Mouse (Mus musculus) stomach, postnatal 0 days (tissue): Measurements from ENCODE around the gene C1galt1c1. TPM values are rescaled to one million over a fixed set of nuclear protein-coding genes. Genes with fewer than 3 reads are reported as not detected.

Experiments used
- ATAC-seq: fragments of 200-750 bp; cut with Nextera tagmentation; 2 replicates; pipeline ENCODE4 v1.8.0; 2017; ENCODE audit not compliant: low FRiP score, low TSS enrichment
- DNase-seq: peaks from one replicate; pipeline ENCODE4 v3.0.0-alpha.2; 2016; ENCODE audit warnings: low spot score
- H3K27ac ChIP-seq: fragments of 300-500 bp; sonication (generic); replicated peaks from 2 replicates; pipeline ENCODE4 v1.5.1; 2014; ENCODE audit warnings: mild to moderate bottlenecking, control low read depth
- H3K27me3 ChIP-seq: fragments of 300-500 bp; sonication (generic); 2 replicates; pipeline ENCODE4 v1.6.1; 2014; ENCODE audit warnings: low read length; ENCODE audit not compliant: control insufficient read depth, insufficient read depth
- H3K36me3 ChIP-seq: fragments of 300-500 bp; sonication (generic); 2 replicates; pipeline ENCODE4 v1.6.1; 2014; ENCODE audit warnings: low read length, mixed read lengths; ENCODE audit not compliant: control insufficient read depth, insufficient read depth
- H3K4me1 ChIP-seq: fragments of 300-500 bp; sonication (generic); replicated peaks from 2 replicates; pipeline ENCODE4 v1.6.1; 2014; ENCODE audit warnings: antibody characterized with exemption; ENCODE audit not compliant: control insufficient read depth, insufficient read depth
- H3K4me2 ChIP-seq: fragments of 300-500 bp; sonication (generic); replicated peaks from 2 replicates; pipeline ENCODE4 v1.6.1; 2014; ENCODE audit warnings: low read depth, mild to moderate bottlenecking, control low read depth, moderate library complexity
- H3K4me3 ChIP-seq: fragments of 300-500 bp; sonication (generic); 2 replicates; pipeline ENCODE4 v1.5.1; 2014; ENCODE audit warnings: low read depth, low read length, control low read depth
- H3K9ac ChIP-seq: fragments of 300-500 bp; sonication (generic); 2 replicates; pipeline ENCODE4 v1.6.1; 2014; ENCODE audit warnings: mild to moderate bottlenecking, low read length, control low read depth, mixed read lengths
- H3K9me3 ChIP-seq: fragments of 300-500 bp; sonication (generic); 2 replicates; pipeline ENCODE4 v1.6.1; 2016; ENCODE audit warnings: low read length; ENCODE audit not compliant: control insufficient read depth
- CTCF ChIP-seq: IDR thresholded peaks from 2 replicates; pipeline ENCODE4 v1.5.1; 2016; ENCODE audit warnings: antibody characterized with exemption, low read depth, mild to moderate bottlenecking, moderate library complexity
- EP300 ChIP-seq: optimal IDR thresholded peaks from 2 replicates; pipeline ENCODE3; 2016; ENCODE audit warnings: antibody characterized with exemption
- WGBS: fragments of 180-500 bp; shearing (Covaris S2); extraction: QIAGEN DNeasy Blood & Tissue Kit; methylation state at CpG from one replicate; pipeline ENCODE4 v1.1.7; 2014; 5-methylcytosine and 5-hydroxymethylcytosine counted together
- polyA plus RNA-seq: library from polyadenylated mRNA; unstranded; fragments of >200 nt; fragmentation: Nextera tagmentation; extraction: Ambion mirVana; gene quantifications from 2 replicates; pipeline ENCODE4 v1.2.1, GENCODE M21; 2015

Gene C1galt1c1
- polyA plus RNA-seq, 1 experiment from 2014 or later: 53.2 TPM

DNA sequence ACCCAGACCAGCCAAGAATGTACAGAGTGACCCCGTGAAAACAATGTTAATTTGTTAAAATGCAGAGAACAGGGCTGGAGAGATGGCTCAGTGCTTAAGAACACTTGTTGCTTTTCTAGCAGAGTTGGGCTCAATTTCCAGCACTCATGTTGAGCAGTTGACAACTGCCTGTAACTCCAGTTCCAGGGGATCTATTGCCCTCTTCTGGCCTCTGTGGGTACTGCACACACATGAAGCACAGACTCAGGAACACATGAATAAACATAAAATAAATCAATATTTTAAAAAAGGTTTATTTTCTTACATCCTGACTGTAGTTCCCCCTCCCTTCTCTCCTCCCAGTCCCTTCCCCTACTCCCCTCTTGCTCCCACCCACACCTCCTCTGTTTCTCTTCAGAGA, 18.3 kb upstream of the C1galt1c1 start:
- H3K27ac ChIP-seq: no peak overlapping the region
- ATAC-seq: no peak
- H3K4me3 ChIP-seq: no peak overlapping the region
- H3K4me1 ChIP-seq: no peaks in the 10 kb centered on the region
- H3K27me3 ChIP-seq: no peaks in the 10 kb centered on the region
- no peaks in the 10 kb centered on the region for H3K9me3 ChIP-seq
- TF ChIP-seq EP300: no peak
- TF ChIP-seq CTCF: peak; percentile 25
- H3K4me2 ChIP-seq: no peak overlapping the region
- WGBS: 85% methylated on average over 1 of the region's 1 CpGs
- no peaks in the 10 kb centered on the region for H3K36me3 ChIP-seq
- no peak for DNase-seq
- H3K9ac ChIP-seq: no peak overlapping the region

DNA sequence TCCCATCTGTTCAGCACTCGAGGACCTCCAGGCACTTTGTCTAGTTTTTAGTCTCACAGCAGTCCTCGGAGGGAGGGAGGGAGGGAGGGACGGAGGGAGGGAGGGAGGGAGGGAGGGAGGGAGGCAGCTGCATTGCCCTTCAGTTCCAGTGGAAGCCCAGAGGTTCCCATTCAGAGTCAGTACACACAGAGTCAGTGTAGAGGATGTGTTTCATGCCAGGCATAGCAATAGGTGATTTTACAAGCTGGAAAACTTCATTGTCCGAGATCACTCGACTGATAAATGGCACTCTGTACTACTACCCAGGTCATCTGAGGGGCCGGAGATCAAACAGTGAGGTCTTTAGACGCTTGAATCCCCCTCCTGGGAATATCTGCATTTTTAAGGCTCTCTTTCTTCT, 16.3 kb upstream of the C1galt1c1 start:
- 55% methylated on average over 5 of the region's 7 CpGs for WGBS
- TF ChIP-seq CTCF: no peak
- no peak for TF ChIP-seq EP300
- H3K4me3 ChIP-seq: no peak overlapping the region
- no peak overlapping the region for H3K4me2 ChIP-seq
- no peak overlapping the region for H3K27ac ChIP-seq
- no peaks in the 10 kb centered on the region for H3K9me3 ChIP-seq
- ATAC-seq: no peak
- H3K9ac ChIP-seq: no peak overlapping the region
- H3K36me3 ChIP-seq: no peaks in the 10 kb centered on the region
- no peaks in the 10 kb centered on the region for H3K27me3 ChIP-seq
- no peak for DNase-seq
- no peaks in the 10 kb centered on the region for H3K4me1 ChIP-seq

GRCm38 (mm10) chrX:38650404-38651039, 15.6 kb upstream of the C1galt1c1 start:
- no peak overlapping the region for H3K9ac ChIP-seq
- no peak overlapping the region for H3K4me2 ChIP-seq
- no peaks in the 10 kb centered on the region for H3K4me1 ChIP-seq
- ATAC-seq: no peak
- TF ChIP-seq CTCF (peak; percentile 53), EP300 (no peak)
- no peak overlapping the region for H3K4me3 ChIP-seq
- no peak overlapping the region for H3K27ac ChIP-seq
- H3K36me3 ChIP-seq: no peaks in the 10 kb centered on the region
- DNase-seq: no peak
- H3K27me3 ChIP-seq: no peaks in the 10 kb centered on the region
- H3K9me3 ChIP-seq: no peaks in the 10 kb centered on the region
- 68% methylated on average over 9 of the region's 9 CpGs for WGBS

GRCm38 (mm10) chrX:38642183-38642582, 7.3 kb upstream of the C1galt1c1 start:
- Histone ChIP-seq H3K36me3 (no peaks in the 10 kb centered on the region), H3K27ac (no peak overlapping the region), H3K4me1 (no peaks in the 10 kb centered on the region), H3K4me2 (no peak overlapping the region), H3K4me3 (no peak overlapping the region), H3K9ac (no peak overlapping the region), H3K9me3 (no peaks in the 10 kb centered on the region), H3K27me3 (no peaks in the 10 kb centered on the region)
- ATAC-seq: no peak
- TF ChIP-seq EP300 (no peak), CTCF (no peak)
- DNase-seq: no peak
- 60% methylated on average over 4 of the region's 4 CpGs for WGBS

DNA sequence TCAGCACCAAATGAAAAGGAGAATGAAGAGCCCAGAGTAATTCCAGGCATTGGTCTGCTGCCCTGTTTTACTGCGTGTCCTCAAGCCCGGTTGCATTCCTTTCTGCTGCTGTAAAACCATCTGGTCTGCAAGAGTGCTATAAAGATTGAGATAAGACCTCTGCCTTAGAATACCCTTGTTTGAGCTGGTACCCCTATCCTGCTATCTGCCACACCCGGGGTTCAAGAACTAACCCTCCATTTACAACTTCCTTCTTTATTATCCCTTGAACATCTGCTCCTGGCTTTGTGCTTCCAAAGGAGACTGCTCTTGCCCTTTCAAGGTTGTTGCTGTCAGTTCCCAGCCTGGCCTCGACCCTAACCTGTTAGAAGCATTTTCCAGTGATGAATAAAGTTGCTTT, 6.5 kb upstream of the C1galt1c1 start:
- Histone ChIP-seq H3K4me2 (no peak overlapping the region), H3K9me3 (no peaks in the 10 kb centered on the region), H3K4me3 (no peak overlapping the region), H3K4me1 (no peaks in the 10 kb centered on the region), H3K27ac (no peak overlapping the region), H3K36me3 (no peaks in the 10 kb centered on the region), H3K9ac (no peak overlapping the region), H3K27me3 (no peaks in the 10 kb centered on the region)
- no peak for ATAC-seq
- TF ChIP-seq EP300: no peak
- no peak for TF ChIP-seq CTCF
- 39% methylated on average over 4 of the region's 4 CpGs for WGBS
- no peak for DNase-seq

- ATAC-seq (no peak; the same call in 1 of the 2 replicates), DNase-seq (no peak)
- Histone ChIP-seq H3K4me1 (no peaks in the 10 kb centered on the region), H3K4me2 (peak overlapping the region; percentile 44), H3K27me3 (no peaks in the 10 kb centered on the region), H3K4me3 (peak overlapping the region; percentile 21; the same call in 1 of the 2 replicates), H3K9ac (no peak overlapping the region), H3K9me3 (no peaks in the 10 kb centered on the region), H3K36me3 (no peaks in the 10 kb centered on the region), H3K27ac (peak overlapping the region; percentile 63)
- TF ChIP-seq EP300 (no peak), CTCF (no peak)
Observed at GRCm38 (mm10) chrX:38635638-38635931, 698 bp upstream of the C1galt1c1 start.
